Mouse (Mus musculus) embryonic fibroblast, embryonic 13.5 days (primary cell): ENCODE data around the gene Srrm4. TPM values are rescaled to one million over a fixed set of nuclear protein-coding genes. Genes with fewer than 3 reads are reported as not detected.
A peak's percentile ranks its signal among the peaks of the same experiment; 100 is the strongest.
"Not testable (repeated sequence)": the region's sequence is repeated elsewhere in the genome, so short reads cannot be mapped to it uniquely, and the experiment has no call there.

ENCODE experiments used
- H3K27ac ChIP-seq: 2 replicates; pipeline ENCODE4 v1.5.1; 2012; ENCODE audit warnings: low read length, control low read depth, inconsistent platforms; ENCODE audit not compliant: insufficient read depth
- H3K4me1 ChIP-seq: 2 replicates; pipeline ENCODE4 v1.6.1; 2011; ENCODE audit warnings: low read length; ENCODE audit not compliant: control insufficient read depth, insufficient read depth
- H3K4me3 ChIP-seq: 2 replicates; pipeline ENCODE4 v1.5.1; 2011; ENCODE audit warnings: mild to moderate bottlenecking, control low read depth, low read length; ENCODE audit not compliant: insufficient read depth
- CTCF ChIP-seq: IDR thresholded peaks from 2 replicates; pipeline ENCODE4 v1.5.1; 2011; ENCODE audit warnings: mild to moderate bottlenecking, control low read depth, low read length, moderate library complexity, borderline replicate concordance; ENCODE audit not compliant: insufficient read depth
- POLR2A ChIP-seq: IDR thresholded peaks from 2 replicates; pipeline ENCODE4 v1.6.1; 2011; ENCODE audit warnings: low read depth, mild to moderate bottlenecking, control low read depth, low read length, moderate library complexity
- polyA plus RNA-seq: library from polyadenylated mRNA; stranded (reverse); fragments of >200 nt; gene quantifications from 2 replicates; pipeline ENCODE4 v1.2.4, GENCODE M21; 2011; ENCODE audit warnings: low read depth; ENCODE audit not compliant: missing spikeins, insufficient read length

The Srrm4 gene
- polyA plus RNA-seq, 1 experiment, result 2.2 TPM

DNA sequence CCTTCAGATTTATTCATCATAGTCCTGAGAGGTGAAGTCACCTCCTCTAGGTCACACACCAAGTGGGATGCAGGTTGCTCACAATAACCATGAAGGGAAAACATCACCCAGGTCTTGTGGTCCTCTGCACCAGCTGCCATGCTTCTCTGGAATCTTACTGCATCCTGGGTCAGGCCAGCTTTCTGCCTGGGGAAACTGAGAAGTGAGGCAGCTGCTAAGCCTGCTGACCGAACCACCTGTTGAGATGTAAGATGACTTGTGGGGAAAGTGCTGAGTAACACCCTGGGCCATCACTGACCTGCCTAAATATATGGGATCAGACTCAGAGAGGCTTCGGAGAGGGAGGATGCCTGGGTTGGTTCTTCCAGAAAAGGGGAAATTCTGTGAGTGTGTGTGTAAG, 164.9 kb downstream of the Srrm4 start:
- no peak overlapping the region for H3K4me3 ChIP-seq
- TF ChIP-seq CTCF (no peak), POLR2A (no peak)
- no peaks in the 10 kb centered on the region; the same call in 1 of the 2 replicates for H3K4me1 ChIP-seq
- H3K27ac ChIP-seq, result no peak overlapping the region

DNA sequence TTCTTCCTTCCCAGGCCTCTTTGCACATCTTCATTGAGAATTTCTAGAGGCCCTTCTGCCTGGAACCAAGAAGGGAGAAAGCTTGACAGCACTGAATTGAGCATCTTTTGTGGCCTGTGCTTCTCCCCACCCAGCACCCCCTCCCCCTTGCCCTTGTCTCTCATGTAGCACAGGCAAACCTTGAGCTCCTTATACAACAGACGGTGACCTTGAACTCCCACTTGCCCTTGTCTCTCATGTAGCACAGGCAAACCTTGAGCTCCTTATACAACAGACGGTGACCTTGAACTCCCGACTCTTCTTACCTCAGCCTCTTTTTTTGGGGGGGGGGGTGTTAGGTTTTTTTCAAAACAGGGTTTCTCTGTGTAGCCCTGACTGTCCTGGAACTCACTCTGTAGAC, 165.9 kb downstream of the Srrm4 start:
- H3K4me3 ChIP-seq, H3K27ac ChIP-seq, H3K4me1 ChIP-seq: not testable (repeated sequence)

DNA sequence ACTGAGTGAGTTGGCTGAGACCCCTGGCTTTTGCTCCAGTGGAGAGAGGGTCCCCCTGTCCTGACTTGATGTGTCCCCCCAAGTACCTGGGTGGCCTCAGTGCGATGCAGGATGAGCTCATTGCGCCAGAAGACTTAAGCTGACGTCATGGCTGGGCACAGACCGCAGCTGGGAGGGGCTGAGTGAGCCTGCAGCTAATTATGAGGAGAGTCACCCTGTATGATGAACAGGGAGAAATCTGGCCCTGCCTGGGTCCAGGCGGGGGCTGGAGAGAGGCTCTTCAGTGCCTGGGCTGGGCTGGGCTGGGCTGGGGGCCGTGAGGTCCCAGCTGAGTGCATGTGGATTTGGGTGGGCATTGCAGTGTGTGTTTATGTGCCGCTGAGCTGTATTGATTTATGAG, 166.3 kb downstream of the Srrm4 start:
- no peak overlapping the region for H3K4me3 ChIP-seq
- TF ChIP-seq POLR2A (no peak), CTCF (no peak)
- no peaks in the 10 kb centered on the region; the same call in none of the 2 replicates for H3K4me1 ChIP-seq
- no peak overlapping the region for H3K27ac ChIP-seq

DNA sequence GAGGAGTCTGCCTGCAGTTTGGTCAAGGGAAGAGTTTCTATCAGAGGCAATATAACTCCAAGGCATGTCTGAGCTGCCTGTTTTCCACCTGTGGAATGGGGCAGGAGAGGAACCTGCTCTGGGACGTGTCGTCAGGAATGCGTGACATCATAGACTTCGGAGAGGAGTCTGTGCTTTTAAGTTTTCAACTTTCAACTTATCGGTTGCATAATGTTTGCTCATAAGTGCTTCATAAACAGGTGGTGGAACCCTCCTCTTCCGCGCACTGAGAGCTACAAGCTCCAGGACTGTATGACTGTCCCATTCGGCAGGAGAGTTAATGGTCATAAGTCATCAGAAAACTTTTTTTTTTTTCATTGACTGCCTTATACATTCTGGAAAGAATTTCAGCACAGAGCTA, 167.9 kb downstream of the Srrm4 start:
- Histone ChIP-seq H3K4me1 (peaks cover 3% of the 10 kb centered on the region), H3K27ac (no peak overlapping the region), H3K4me3 (no peak overlapping the region)
- TF ChIP-seq POLR2A, result no peak
- TF ChIP-seq CTCF, result no peak

DNA sequence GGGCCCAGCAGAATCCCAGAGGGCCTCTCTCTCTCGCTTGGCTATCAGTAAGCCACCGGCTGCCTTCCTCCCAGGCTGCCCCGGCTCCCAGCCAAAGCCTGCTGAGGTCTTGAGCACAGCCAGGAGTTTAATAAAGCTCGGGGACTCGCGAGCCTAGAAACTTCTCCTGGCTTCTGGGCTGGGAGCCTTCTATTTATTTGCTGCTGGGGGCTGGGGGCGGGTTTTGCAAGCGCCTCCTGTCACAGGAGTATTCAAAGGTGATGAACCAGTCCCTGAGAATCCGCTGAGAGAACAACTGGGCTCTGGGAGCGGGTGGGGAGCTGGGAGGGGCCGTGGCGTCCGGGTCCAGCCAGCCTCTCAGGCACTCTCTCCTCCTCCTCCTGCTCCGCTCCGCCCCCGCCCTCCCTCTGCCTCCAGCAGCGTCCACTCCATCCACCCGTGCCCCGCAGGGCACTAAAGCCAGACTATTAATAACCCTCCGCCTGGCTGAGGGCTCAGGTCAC, 168.9 kb downstream of the Srrm4 start, which contains the start of gene Hspb8:
Gene Hspb8 (minus strand): TSS at position 166 of the 503 bp plus-strand sequence.
- Histone ChIP-seq H3K4me3 (peak within 1 kb of the TSS; percentile 46), H3K27ac (peak within 1 kb of the TSS; percentile 70), H3K4me1 (peaks cover 3% of the 10 kb centered on the region)
- TF ChIP-seq POLR2A, result peak; percentile 84
- no peak for TF ChIP-seq CTCF

DNA sequence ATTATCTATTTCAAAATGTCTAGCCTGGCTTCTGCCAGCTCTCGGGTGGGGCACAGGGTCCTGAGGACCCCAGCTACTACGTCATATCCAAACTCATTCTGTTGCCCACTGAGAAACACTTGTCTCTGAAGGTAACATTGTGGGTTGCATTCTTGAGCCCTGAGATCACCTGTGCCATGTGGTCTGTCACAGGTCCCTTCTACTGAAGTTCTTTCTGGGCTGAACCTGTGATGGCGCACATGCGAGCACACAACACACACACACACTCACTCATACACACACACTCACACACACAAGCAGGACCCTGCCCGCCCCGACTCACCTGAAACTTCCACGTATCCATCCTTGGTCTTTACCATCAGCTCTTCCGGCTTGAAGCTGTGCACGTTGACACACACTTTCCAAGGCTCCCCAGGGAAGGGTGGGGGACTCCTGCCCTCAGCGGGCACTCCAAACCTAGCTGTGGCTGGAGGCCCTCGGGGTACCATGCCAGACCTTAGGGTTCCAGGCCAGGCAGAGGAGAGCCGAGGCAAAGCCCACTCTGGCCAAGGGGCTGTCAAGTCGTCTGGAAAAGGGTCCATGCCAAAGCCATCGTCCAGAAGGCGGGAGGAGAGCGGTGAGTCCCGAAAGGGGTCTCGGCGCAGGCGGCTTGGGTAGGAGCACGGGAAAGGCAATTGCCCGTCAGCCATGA, 169.7 kb downstream of the Srrm4 start:
- Histone ChIP-seq H3K4me3 (peak overlapping the region; percentile 46), H3K27ac (peak overlapping the region; percentile 70)
- TF ChIP-seq CTCF, result no peak
- peak; percentile 15; the same call in 1 of the 2 replicates for TF ChIP-seq POLR2A

DNA sequence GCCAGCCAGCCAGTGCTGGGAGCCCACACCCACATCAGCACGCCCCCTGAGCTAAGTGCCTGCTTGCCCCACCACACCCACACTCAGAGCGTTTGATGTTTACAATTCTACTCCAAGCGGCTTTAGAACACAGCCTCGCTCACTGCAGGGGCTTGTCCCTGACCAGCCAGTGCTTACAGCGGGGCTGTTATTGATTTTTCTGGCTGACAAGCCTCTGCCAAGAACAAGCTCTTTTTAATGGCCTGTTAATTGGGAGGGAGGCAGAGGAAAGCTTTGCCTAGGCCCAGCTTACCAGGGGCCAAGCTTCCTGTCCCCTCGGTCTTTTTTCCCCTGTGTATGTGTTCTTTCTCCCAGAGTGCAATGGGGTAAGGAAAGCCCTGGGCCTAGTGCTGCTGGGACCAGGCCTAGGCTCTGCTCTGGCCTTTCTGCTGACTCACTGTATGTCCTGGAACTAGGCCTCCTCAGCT, 170.8 kb downstream of the Srrm4 start:
- peak overlapping the region; percentile 54 for H3K4me3 ChIP-seq
- H3K4me1 ChIP-seq, result peaks cover 3% of the 10 kb centered on the region
- H3K27ac ChIP-seq, result peak overlapping the region; percentile 85
- TF ChIP-seq CTCF (no peak), POLR2A (peak; percentile 28; the same call in 1 of the 2 replicates)

More for the DNA sequence above, 169.7 kb downstream of the Srrm4 start:
- peaks cover 3% of the 10 kb centered on the region for H3K4me1 ChIP-seq

DNA sequence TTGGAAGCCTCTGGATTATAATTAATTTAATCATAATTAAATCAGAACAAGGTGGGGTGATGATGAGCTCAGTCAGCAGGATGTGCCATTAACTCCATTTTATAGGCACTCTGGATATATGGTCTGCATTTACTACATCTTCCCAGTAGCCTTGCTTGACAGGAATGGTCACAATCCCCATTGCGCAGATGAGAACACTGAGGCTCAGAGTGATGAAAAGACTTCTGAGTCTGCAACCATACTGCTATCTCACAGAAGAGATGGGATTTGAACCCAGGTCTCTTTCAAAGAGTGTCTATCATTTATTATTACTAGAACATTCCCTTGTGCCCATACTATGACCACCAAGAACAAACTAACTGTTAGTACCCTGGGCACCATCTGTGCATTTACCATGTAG, 171.4 kb downstream of the Srrm4 start:
- Histone ChIP-seq H3K4me1 (peaks cover 3% of the 10 kb centered on the region), H3K4me3 (peak overlapping the region; percentile 54)

DNA sequence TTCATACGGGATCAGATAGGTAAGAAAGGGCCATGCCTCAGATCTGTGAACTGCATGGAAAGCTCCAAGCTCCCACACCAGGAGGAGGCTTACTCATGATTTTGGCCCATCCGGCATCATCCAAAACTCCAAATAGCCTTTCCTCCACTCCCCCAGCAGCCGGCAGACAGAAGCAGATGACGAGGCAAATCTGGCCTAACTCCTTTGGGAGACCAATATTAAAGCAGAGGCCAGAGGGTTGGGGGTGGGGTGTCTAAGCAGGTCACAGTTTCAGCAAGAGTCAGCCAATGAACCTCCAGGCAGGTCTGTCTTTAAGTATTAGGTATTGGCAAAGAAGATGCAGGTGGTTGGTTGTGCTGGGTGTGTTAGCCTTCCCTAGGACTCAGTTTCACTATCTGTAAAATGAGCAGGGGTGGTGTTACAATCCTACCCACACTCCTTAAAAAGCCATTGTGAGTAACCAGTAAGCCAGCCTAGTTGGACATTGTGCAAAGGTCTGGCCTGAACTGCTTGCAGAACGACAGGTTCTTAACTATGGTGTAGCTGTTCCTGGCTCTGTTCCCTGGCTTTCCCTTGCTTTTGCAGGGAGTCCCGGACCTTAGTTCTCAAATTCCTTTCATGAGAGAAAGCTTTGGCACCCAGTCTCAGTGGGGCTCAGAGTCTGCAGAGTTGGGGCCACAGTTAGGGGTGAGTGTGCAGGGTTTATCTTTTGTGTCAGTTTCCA, 172.1 kb downstream of the Srrm4 start:
- Histone ChIP-seq H3K4me3 (peak overlapping the region; percentile 8), H3K4me1 (peaks cover 3% of the 10 kb centered on the region), H3K27ac (peak overlapping the region; percentile 28)
- TF ChIP-seq CTCF (no peak), POLR2A (no peak)

More for the DNA sequence above, 171.4 kb downstream of the Srrm4 start:
- H3K27ac ChIP-seq, result peak overlapping the region; percentile 85
- TF ChIP-seq CTCF (no peak), POLR2A (no peak; the same call in 1 of the 2 replicates)

DNA sequence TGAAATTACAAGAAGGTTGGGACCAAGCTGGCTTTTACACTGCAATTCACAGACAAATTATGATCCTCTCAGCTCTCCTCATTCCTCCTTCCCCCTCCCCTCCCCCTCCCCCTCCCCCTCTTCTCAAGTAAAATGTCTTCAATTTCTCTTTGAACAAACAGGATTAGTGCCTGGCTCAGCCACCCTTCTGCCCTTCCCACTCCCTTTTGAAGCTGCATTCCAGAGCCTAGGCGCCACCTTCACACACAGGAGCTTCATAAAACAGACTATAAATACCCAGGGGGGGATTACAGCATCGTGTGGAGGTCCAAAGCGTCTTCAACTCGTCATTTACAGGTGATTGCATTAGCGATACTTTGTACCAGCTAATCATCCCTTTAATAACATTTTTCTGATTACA, 175.4 kb downstream of the Srrm4 start:
- H3K27ac ChIP-seq, result no peak overlapping the region
- H3K4me1 ChIP-seq, result 0 out of 2 replicates have a peak, but pooled peaks cover 3% of the 10 kb centered on the region
- no peak for TF ChIP-seq CTCF
- no peak for TF ChIP-seq POLR2A
- no peak overlapping the region for H3K4me3 ChIP-seq
